Mouse (Mus musculus) G1E (cell line): Measurements from ENCODE around the gene Ubxn6.

Source experiments
- CTCF ChIP-seq: IDR thresholded peaks from 2 replicates; pipeline ENCODE4 v1.5.1; 2012; ENCODE audit warnings: low read depth, low read length, inconsistent platforms, mixed read lengths
- GATA1 ChIP-seq: IDR thresholded peaks from 2 replicates; pipeline ENCODE4 v1.6.1; 2012; ENCODE audit warnings: borderline replicate concordance, low read length, inconsistent platforms, mixed read lengths
- GATA2 ChIP-seq: IDR thresholded peaks from 2 replicates; pipeline ENCODE4 v1.6.1; 2012; ENCODE audit warnings: low read depth, low read length, inconsistent platforms, borderline replicate concordance
- POLR2AphosphoS5 ChIP-seq: IDR thresholded peaks from 2 replicates; pipeline ENCODE4 v1.6.1; 2012; ENCODE audit warnings: low read depth, low read length, inconsistent platforms; ENCODE audit not compliant: insufficient replicate concordance
- TAL1 ChIP-seq: conservative IDR thresholded peaks from 2 replicates; pipeline ENCODE4 v1.6.1; 2012; ENCODE audit warnings: low read depth, low read length, inconsistent platforms, mixed read lengths

GRCm38 (mm10) chr17:56116193-56116592 lies 41.4 kb upstream of the Ubxn6 start:
- TF ChIP-seq POLR2AphosphoS5 (no peak), CTCF (no peak), GATA1 (no peak), TAL1 (no peak), GATA2 (no peak)
